Mouse (Mus musculus) colon, adult 2 months (tissue): Measurements from ENCODE around the gene Isyna1. TPM values are rescaled to one million over a fixed set of nuclear protein-coding genes. Genes with fewer than 3 reads are reported as not detected.

ENCODE experiments used
- polyA plus RNA-seq: library from polyadenylated mRNA; depleted of rRNA; stranded (reverse); fragments of >200 nt; gene quantifications from 2 replicates; pipeline ENCODE4 v1.2.3, GENCODE M21; 2012; rRNA removed

The Isyna1 gene
- polyA plus RNA-seq = 170 and 176 TPM in 2 replicates

DNA sequence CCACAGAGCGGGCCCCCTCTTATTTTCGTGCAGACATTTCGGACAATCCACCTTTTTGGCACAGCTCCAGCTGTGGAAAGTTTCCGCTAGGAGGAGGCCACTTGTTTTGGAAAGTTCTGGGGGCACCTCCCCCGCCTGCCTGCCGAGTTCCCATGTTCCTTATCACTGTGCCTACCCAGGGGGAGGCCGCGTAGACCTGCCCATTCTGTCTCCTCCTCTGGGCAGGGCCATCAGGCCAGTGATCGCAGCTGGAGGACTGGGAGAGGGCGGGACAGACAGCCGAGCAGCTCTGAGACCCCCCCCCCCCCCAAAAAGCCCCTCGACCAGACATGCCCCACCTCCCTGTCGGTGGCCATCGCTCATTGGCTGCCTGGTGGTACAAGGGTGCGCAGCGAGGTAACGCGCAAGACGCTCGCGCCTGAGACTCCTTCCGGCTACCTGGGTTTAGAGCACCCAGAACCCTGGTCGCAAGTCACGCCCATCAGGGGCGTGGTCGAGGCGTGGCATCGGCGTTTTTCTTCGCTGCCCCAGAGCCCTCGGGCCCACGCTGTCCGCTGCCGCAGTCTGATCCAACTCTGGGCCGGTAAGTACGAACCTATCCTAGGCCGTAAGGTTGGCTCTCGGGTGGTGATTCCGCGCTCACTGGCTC is at the start of gene Isyna1:
TSS of gene Isyna1 (plus strand) at position 413 of the 649 bp plus-strand sequence.

DNA sequence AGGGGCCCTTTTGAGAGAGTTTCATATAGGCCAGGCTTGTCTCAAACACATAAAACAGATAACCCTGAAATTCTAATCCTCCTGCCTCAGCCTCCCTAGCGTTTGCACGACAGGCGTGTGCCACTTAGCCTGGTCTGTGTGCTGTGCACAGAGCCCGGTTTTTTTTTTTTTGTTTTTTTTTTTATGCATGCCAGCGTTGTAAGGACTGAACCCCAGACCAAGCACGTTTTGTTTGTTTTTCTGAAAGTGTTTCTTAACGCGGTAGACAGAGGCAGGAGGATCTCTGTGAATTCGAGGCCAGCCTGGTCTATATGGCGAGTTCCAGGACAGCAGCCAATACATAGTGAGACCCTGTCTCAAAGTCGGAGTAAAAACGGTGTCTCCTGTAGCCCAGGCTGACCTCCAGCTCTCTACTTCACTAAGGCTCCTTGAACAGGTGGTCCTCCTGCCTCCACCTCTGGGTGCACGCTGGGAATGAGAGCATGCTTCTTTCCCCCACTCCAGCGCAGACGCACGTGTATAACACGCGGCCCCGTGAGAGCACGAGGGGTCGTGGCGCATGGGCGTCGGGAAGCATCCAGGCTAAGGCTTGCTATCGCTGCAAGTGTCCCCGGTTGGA is 14.7 kb downstream of the Isyna1 start, which contains the start of gene Ssbp4:
TSS of gene Ssbp4 (minus strand) at position 124 of the 619 bp plus-strand sequence.

DNA sequence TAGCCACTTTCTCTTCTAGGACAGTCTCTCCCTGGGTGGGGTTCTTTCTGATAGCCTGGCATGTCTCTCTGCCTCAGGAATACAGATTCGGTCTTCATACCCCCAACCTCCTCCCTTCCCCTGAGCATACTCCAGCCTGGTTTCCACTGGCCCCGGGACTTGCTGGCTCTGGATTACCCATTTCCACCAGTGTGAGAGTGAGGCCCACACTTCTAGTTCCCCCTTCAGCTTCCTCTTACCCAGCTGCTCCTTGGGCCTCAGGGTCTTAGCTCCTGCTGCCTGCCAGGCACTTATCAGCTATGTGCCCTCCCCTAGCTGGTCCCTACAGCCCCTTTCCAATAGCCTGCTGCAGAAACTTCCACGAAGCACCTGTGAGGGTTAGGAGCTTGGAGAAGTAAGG is 21.7 kb downstream of the Isyna1 start, which contains the start of gene Lrrc25:
TSS of gene Lrrc25 (plus strand) at position 262 of the 400 bp plus-strand sequence.

DNA sequence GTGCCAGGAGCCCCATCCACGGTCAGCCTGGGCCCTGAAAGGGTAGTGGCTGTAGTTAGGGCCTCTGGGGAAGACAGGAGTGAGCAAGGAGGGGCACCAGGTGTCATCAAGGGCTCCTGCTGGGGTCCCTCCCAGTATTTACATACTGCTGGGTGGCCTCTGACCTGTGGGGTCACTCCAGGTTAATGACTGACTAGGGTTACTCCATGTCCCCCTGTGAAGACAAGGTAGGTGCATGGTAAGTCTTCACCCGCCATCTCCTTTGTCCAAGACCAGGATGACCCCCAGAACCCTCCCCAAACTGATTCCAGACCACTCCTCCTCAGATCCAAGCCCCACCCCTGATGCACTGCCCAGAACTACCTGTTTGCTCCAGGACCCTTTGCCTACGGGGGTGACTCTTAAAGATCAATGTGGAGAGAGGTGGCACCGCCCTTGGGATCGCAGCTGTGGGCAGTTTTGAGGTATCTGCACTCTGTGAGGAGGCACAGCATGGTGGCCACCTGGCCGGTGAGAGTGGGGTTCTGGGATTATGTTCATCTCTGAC is 38.2 kb downstream of the Isyna1 start, which contains the start of gene Gdf15:
TSS of gene Gdf15 (minus strand) at position 111 of the 547 bp plus-strand sequence.

Other genes starting within 250 kb of the Isyna1 start
- 39.4 and 51.9 TPM in 2 replicates for gene Upf1, start 241.1 kb upstream of the Isyna1 start, polyA plus RNA-seq
- gene Comp, start 220.8 kb upstream of the Isyna1 start, polyA plus RNA-seq = 0.34 and 1.3 TPM in 2 replicates
- 18.2 and 20.8 TPM in 2 replicates for gene Crtc1, start 154.8 kb upstream of the Isyna1 start, polyA plus RNA-seq
- 56.4 and 63.2 TPM in 2 replicates for gene Klhl26, start 117.4 kb upstream of the Isyna1 start, polyA plus RNA-seq
- gene Tmem59l, start 107.0 kb upstream of the Isyna1 start, polyA plus RNA-seq = 4.8 TPM in 2 replicates
- gene Crlf1, start 101.2 kb upstream of the Isyna1 start, polyA plus RNA-seq = 4.5 and 6.0 TPM in 2 replicates
- gene Rex1bd, start 87.6 kb upstream of the Isyna1 start, polyA plus RNA-seq = 161 and 243 TPM in 2 replicates
- 633 and 1,054 TPM in 2 replicates for gene Uba52, start 83.6 kb upstream of the Isyna1 start, polyA plus RNA-seq
- 577 and 594 TPM in 2 replicates for gene Fkbp8, start 66.6 kb upstream of the Isyna1 start, polyA plus RNA-seq
- 59.9 and 67.3 TPM in 2 replicates for gene Kxd1, start 66.4 kb upstream of the Isyna1 start, polyA plus RNA-seq
- gene Ell, start 54.9 kb upstream of the Isyna1 start, polyA plus RNA-seq = 35.1 and 39.9 TPM in 2 replicates
- gene Ssbp4, start 14.5 kb downstream of the Isyna1 start, polyA plus RNA-seq = 312 and 345 TPM in 2 replicates
- 7.2 and 7.9 TPM in 2 replicates for gene Lrrc25, start 21.8 kb downstream of the Isyna1 start, polyA plus RNA-seq
- gene Gdf15, start 38.1 kb downstream of the Isyna1 start, polyA plus RNA-seq = 19.1 and 30.3 TPM in 2 replicates
- 57.3 and 63.9 TPM in 2 replicates for gene Pgpep1, start 66.0 kb downstream of the Isyna1 start, polyA plus RNA-seq
- 119 and 132 TPM in 2 replicates for gene Lsm4, start 78.9 kb downstream of the Isyna1 start, polyA plus RNA-seq
- gene Jund, start 104.6 kb downstream of the Isyna1 start, polyA plus RNA-seq = 1,330 and 1,620 TPM in 2 replicates
- gene Iqcn, start 109.1 kb downstream of the Isyna1 start, polyA plus RNA-seq = 0.02 TPM in 1 of 2 replicates, not detected in the other
- 112 and 176 TPM in 2 replicates for gene Gm3336, start 124.2 kb downstream of the Isyna1 start, polyA plus RNA-seq
- gene Pde4c, start 129.3 kb downstream of the Isyna1 start, polyA plus RNA-seq = 3.6 and 6.5 TPM in 2 replicates
- 30.4 and 40.0 TPM in 2 replicates for gene Rab3a, start 160.3 kb downstream of the Isyna1 start, polyA plus RNA-seq
- 180 and 188 TPM in 2 replicates for gene Mpv17l2, start 166.6 kb downstream of the Isyna1 start, polyA plus RNA-seq
- 187 and 190 TPM in 2 replicates for gene Pik3r2, start 182.3 kb downstream of the Isyna1 start, polyA plus RNA-seq
- gene Mast3, start 210.7 kb downstream of the Isyna1 start, polyA plus RNA-seq = 48.4 and 51.8 TPM in 2 replicates
- 0.54 and 0.99 TPM in 2 replicates for gene Il12rb1, start 214.1 kb downstream of the Isyna1 start, polyA plus RNA-seq
- gene Arrdc2, start 245.3 kb downstream of the Isyna1 start, polyA plus RNA-seq = 72.5 and 86.1 TPM in 2 replicates